Mouse (Mus musculus) heart, adult 2 months (tissue): ENCODE results near the gene Prr23a3.

ENCODE experiments used
- CTCF ChIP-seq: fragments of 200-600 bp; IDR thresholded peaks from 2 replicates; pipeline ENCODE4 v1.8.1; 2022; ENCODE audit warnings: antibody characterized with exemption, mild to moderate bottlenecking, moderate library complexity
- POLR2A ChIP-seq: fragments of 200-500 bp; IDR thresholded peaks from 2 replicates; pipeline ENCODE4 v1.6.1; 2011; ENCODE audit warnings: mild to moderate bottlenecking, low read depth, low read length, control low read depth; ENCODE audit not compliant: insufficient read depth

GRCm38 (mm10) chr9:98820461-98820860, 44.1 kb upstream of the Prr23a3 start:
- no peak for TF ChIP-seq CTCF
- TF ChIP-seq POLR2A = no peak
